Mouse (Mus musculus) megakaryocyte-erythroid progenitor cell, adult 5-6 weeks (primary cell): ENCODE data around the gene Xlr3c. TPM values are rescaled to one million over a fixed set of nuclear protein-coding genes. Genes with fewer than 3 reads are reported as not detected.
"Not testable (repeated sequence)": the region's sequence is repeated elsewhere in the genome, so short reads cannot be mapped to it uniquely, and the experiment has no call there.

Source experiments
- ATAC-seq: replicated peaks from 2 replicates; pipeline ENCODE4 v1.8.0; 2016; ENCODE audit warnings: mild to moderate bottlenecking, inconsistent platforms; ENCODE audit not compliant: severe bottlenecking, poor library complexity, low FRiP score, low TSS enrichment
- total RNA-seq, 2 experiments: library from RNA; stranded (forward) in 1 of 2; stranded (reverse) in 1 of 2; fragments of 200-1000, 215-1000 nt in 1 of 2; fragments of >200 nt in 1 of 2; fragmentation: Nextera tagmentation in 1 of 2; gene quantifications; 2 replicates each; pipeline ENCODE4 v1.2.3; 2014 to 2017

The Xlr3c gene
- not detected in 2 replicates for total RNA-seq (2014; fragmentation: Nextera tagmentation)
- 0.69 TPM in 1 of 2 replicates, not detected in the other for total RNA-seq (2017)

- ATAC-seq = not testable (repeated sequence)
Measured at GRCm38 (mm10) chrX:73265270-73265669, at the start of gene Xlr3c. TSS of gene Xlr3c (minus strand) at chrX:73265390.

- 0 out of 2 replicates have a peak, but pooled peaks have one; percentile 61 for ATAC-seq
Measured at GRCm38 (mm10) chrX:73312522-73312921, 47.3 kb upstream of the Xlr3c start.

- not testable (repeated sequence) for ATAC-seq
Measured at GRCm38 (mm10) chrX:73295745-73296144, 30.6 kb upstream of the Xlr3c start.

GRCm38 (mm10) chrX:73292876-73293275 is 27.7 kb upstream of the Xlr3c start, which contains the start of the genes Xlr5a and Xlr5c:
TSS of gene Xlr5a (minus strand) at chrX:73292976.
TSS of gene Xlr5c (minus strand) at chrX:73292976.
- ATAC-seq = not testable (repeated sequence)

- not testable (repeated sequence) for ATAC-seq
Measured at GRCm38 (mm10) chrX:73262428-73262827, 2.8 kb downstream of the Xlr3c start.

GRCm38 (mm10) chrX:73242821-73243325 is 22.3 kb downstream of the Xlr3c start, which contains the start of gene Xlr4c:
TSS of gene Xlr4c (minus strand) at chrX:73243130.
- ATAC-seq = not testable (repeated sequence)

- peak; percentile 43; the same call in 1 of the 2 replicates for ATAC-seq
Measured at GRCm38 (mm10) chrX:73229288-73229687, 35.9 kb downstream of the Xlr3c start.

- ATAC-seq = peak; percentile 70
Measured at GRCm38 (mm10) chrX:73228606-73229214, 36.5 kb downstream of the Xlr3c start.

- peak; percentile 98 for ATAC-seq
Measured at GRCm38 (mm10) chrX:73227914-73228605, 37.1 kb downstream of the Xlr3c start, which contains the start of gene F8a. TSS of gene F8a (plus strand) at chrX:73228291.

GRCm38 (mm10) chrX:73225365-73225764 is 39.8 kb downstream of the Xlr3c start:
- ATAC-seq = no peak

GRCm38 (mm10) chrX:73213819-73214564 is 51.2 kb downstream of the Xlr3c start, which contains the start of gene Xlr4b:
TSS of gene Xlr4b (plus strand) at chrX:73214333.
- ATAC-seq = not testable (repeated sequence)

Other genes with a start within 250 kb of the Xlr3c start
- not detected in 2 replicates for gene Pnma5, start 228.3 kb downstream of the Xlr3c start, total RNA-seq (2014; fragmentation: Nextera tagmentation)
- not detected in 2 replicates for gene Pnma5, start 228.3 kb downstream of the Xlr3c start, total RNA-seq (2017)
- gene Pnma3, start 200.6 kb downstream of the Xlr3c start, total RNA-seq (2014; fragmentation: Nextera tagmentation) = not detected in 2 replicates
- gene Pnma3, start 200.6 kb downstream of the Xlr3c start, total RNA-seq (2017) = not detected in 2 replicates
- gene Xlr4a, start 182.9 kb downstream of the Xlr3c start, total RNA-seq (2014; fragmentation: Nextera tagmentation) = 12.6 and 21.7 TPM in 2 replicates
- 30.9 and 41.9 TPM in 2 replicates for gene Xlr4a, start 182.9 kb downstream of the Xlr3c start, total RNA-seq (2017)
- gene Xlr3a, start 168.3 kb downstream of the Xlr3c start, total RNA-seq (2014; fragmentation: Nextera tagmentation) = 1.2 and 4.0 TPM in 2 replicates
- gene Xlr3a, start 168.3 kb downstream of the Xlr3c start, total RNA-seq (2017) = 15.0 TPM in 1 of 2 replicates, not detected in the other
- not detected in 2 replicates for gene Gm14685, start 148.3 kb downstream of the Xlr3c start, total RNA-seq (2014; fragmentation: Nextera tagmentation)
- gene Gm14685, start 148.3 kb downstream of the Xlr3c start, total RNA-seq (2017) = not detected in 2 replicates
- not detected in 2 replicates for gene Xlr5b, start 116.6 kb downstream of the Xlr3c start, total RNA-seq (2014; fragmentation: Nextera tagmentation)
- gene Xlr5b, start 116.6 kb downstream of the Xlr3c start, total RNA-seq (2017) = not detected in 2 replicates
- gene DXBay18, start 115.9 kb downstream of the Xlr3c start, total RNA-seq (2014; fragmentation: Nextera tagmentation) = not detected in 2 replicates
- not detected in 2 replicates for gene DXBay18, start 115.9 kb downstream of the Xlr3c start, total RNA-seq (2017)
- gene Spin2d, start 88.4 kb downstream of the Xlr3c start, total RNA-seq (2014; fragmentation: Nextera tagmentation) = not detected in 2 replicates
- not detected in 2 replicates for gene Spin2d, start 88.4 kb downstream of the Xlr3c start, total RNA-seq (2017)
- gene Xlr3b, start 73.2 kb downstream of the Xlr3c start, total RNA-seq (2014; fragmentation: Nextera tagmentation) = 4.8 and 10.8 TPM in 2 replicates
- 4.2 and 4.4 TPM in 2 replicates for gene Xlr3b, start 73.2 kb downstream of the Xlr3c start, total RNA-seq (2017)
- 41.2 TPM in 2 replicates for gene Xlr4b, start 51.1 kb downstream of the Xlr3c start, total RNA-seq (2014; fragmentation: Nextera tagmentation)
- gene Xlr4b, start 51.1 kb downstream of the Xlr3c start, total RNA-seq (2017) = 23.1 and 29.2 TPM in 2 replicates
- 2.6 and 2.8 TPM in 2 replicates for gene F8a, start 37.1 kb downstream of the Xlr3c start, total RNA-seq (2014; fragmentation: Nextera tagmentation)
- gene F8a, start 37.1 kb downstream of the Xlr3c start, total RNA-seq (2017) = 2.4 and 2.6 TPM in 2 replicates
- 5.5 and 10.5 TPM in 2 replicates for gene Xlr4c, start 22.3 kb downstream of the Xlr3c start, total RNA-seq (2014; fragmentation: Nextera tagmentation)
- gene Xlr4c, start 22.3 kb downstream of the Xlr3c start, total RNA-seq (2017) = 24.6 and 34.2 TPM in 2 replicates
- not detected in 2 replicates for gene Xlr5a, start 27.6 kb upstream of the Xlr3c start, total RNA-seq (2014; fragmentation: Nextera tagmentation)
- not detected in 2 replicates for gene Xlr5a, start 27.6 kb upstream of the Xlr3c start, total RNA-seq (2017)
- not detected in 2 replicates for gene Xlr5c, start 27.6 kb upstream of the Xlr3c start, total RNA-seq (2014; fragmentation: Nextera tagmentation)
- gene Xlr5c, start 27.6 kb upstream of the Xlr3c start, total RNA-seq (2017) = not detected in 2 replicates
- gene Gm45015, start 71.5 kb upstream of the Xlr3c start, total RNA-seq (2014; fragmentation: Nextera tagmentation) = not detected in 2 replicates
- not detected in 2 replicates for gene Gm45015, start 71.5 kb upstream of the Xlr3c start, total RNA-seq (2017)
- gene Zfp275, start 77.2 kb upstream of the Xlr3c start, total RNA-seq (2014; fragmentation: Nextera tagmentation) = 3.1 and 6.7 TPM in 2 replicates
- gene Zfp275, start 77.2 kb upstream of the Xlr3c start, total RNA-seq (2017) = 1.8 and 2.5 TPM in 2 replicates
- gene Gm18336, start 133.3 kb upstream of the Xlr3c start, total RNA-seq (2014; fragmentation: Nextera tagmentation) = not detected in 2 replicates
- not detected in 2 replicates for gene Gm18336, start 133.3 kb upstream of the Xlr3c start, total RNA-seq (2017)
- 0.04 TPM in 1 of 2 replicates, not detected in the other for gene Zfp92, start 145.7 kb upstream of the Xlr3c start, total RNA-seq (2014; fragmentation: Nextera tagmentation)
- gene Zfp92, start 145.7 kb upstream of the Xlr3c start, total RNA-seq (2017) = not detected in 2 replicates
- not detected in 2 replicates for gene Trex2, start 170.0 kb upstream of the Xlr3c start, total RNA-seq (2014; fragmentation: Nextera tagmentation)
- not detected in 2 replicates for gene Trex2, start 170.0 kb upstream of the Xlr3c start, total RNA-seq (2017)
- 37.5 and 56.0 TPM in 2 replicates for gene Haus7, start 193.7 kb upstream of the Xlr3c start, total RNA-seq (2014; fragmentation: Nextera tagmentation)
- gene Haus7, start 193.7 kb upstream of the Xlr3c start, total RNA-seq (2017) = 81.1 and 85.6 TPM in 2 replicates
- gene Bgn, start 218.2 kb upstream of the Xlr3c start, total RNA-seq (2014; fragmentation: Nextera tagmentation) = 5.3 TPM in 1 of 2 replicates, not detected in the other
- gene Bgn, start 218.2 kb upstream of the Xlr3c start, total RNA-seq (2017) = 0.50 and 2.4 TPM in 2 replicates
- gene Atp2b3, start 237.7 kb upstream of the Xlr3c start, total RNA-seq (2014; fragmentation: Nextera tagmentation) = not detected in 2 replicates
- not detected in 2 replicates for gene Atp2b3, start 237.7 kb upstream of the Xlr3c start, total RNA-seq (2017)